Mouse (Mus musculus): ENCODE measurements around the gene St3gal3. TPM values are rescaled to one million over a fixed set of nuclear protein-coding genes. Genes with fewer than 3 reads are reported as not detected.

St3gal3 gene
- polyA plus RNA-seq, 1 experiment from 2014 or later = 6.2 TPM

DNA sequence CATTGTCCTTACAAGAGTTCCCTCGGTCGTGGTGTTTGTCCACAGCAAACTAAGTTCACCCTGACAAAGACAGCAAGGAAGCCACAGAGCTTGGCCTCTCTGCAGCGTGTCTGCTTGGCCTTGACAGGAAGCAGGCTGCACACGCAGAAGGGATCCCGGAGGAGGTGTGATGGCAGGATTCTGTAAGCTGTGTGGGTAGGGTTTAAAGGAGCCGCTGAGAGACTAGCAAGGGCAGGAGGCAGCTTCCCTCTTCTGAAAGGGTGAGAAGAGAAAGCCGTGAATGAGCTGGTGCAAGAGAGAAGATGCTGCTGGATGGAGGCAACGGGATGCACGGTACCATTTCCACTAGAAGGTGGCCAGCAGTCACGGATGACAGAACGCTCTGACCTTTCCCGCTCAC lies 22.1 kb downstream of the St3gal3 start:
- Histone ChIP-seq H3K4me1 (ENCODE audit: control insufficient read depth in 2 of 2, insufficient read depth in 2 of 2, low read length in 2 of 2) (peaks cover 10 to 18% of the 10 kb centered on the region in 2 experiments), H3K36me3 (ENCODE audit: control insufficient read depth, insufficient read depth, low read length) (0 out of 2 replicates have a peak, but pooled peaks cover 3% of the 10 kb centered on the region), H3K4me2 (ENCODE audit: low read length) (no peak overlapping the region), H3K27ac (replicated peaks in 1 of 2; ENCODE audit: control insufficient read depth in 1 of 2, insufficient read depth in 1 of 2, low read depth in 2 of 2, low read length in 2 of 2) (no peak overlapping the region), H3K9ac (ENCODE audit: low read length) (no peak overlapping the region), H3K27me3 (ENCODE audit: control insufficient read depth, insufficient read depth, low read length) (no peaks in the 10 kb centered on the region), H3K4me3 (ENCODE audit: control insufficient read depth in 1 of 2, insufficient read depth in 1 of 2, low read depth in 1 of 2, low read length in 2 of 2) (no peak overlapping the region), H3K9me3 (ENCODE audit: control insufficient read depth, low read length) (0 out of 2 replicates have a peak, but pooled peaks cover 4% of the 10 kb centered on the region)
- no peak for ATAC-seq (ENCODE audit: insufficient number of reproducible peaks, insufficient read depth, low FRiP score, low read depth)
- WGBS = 70% methylated on average over 12 of the region's 12 CpGs

GRCm38 (mm10) chr4:118109649-118110048 lies 25.1 kb downstream of the St3gal3 start:
- peak overlapping the region; percentile 26 for H3K4me2 ChIP-seq (ENCODE audit: low read length)
- no peak for ATAC-seq (ENCODE audit: insufficient number of reproducible peaks, insufficient read depth, low FRiP score, low read depth)
- H3K9ac ChIP-seq (ENCODE audit: low read length) = no peak overlapping the region
- H3K36me3 ChIP-seq (ENCODE audit: control insufficient read depth, insufficient read depth, low read length) = 0 out of 2 replicates have a peak, but pooled peaks cover 3% of the 10 kb centered on the region
- H3K27ac ChIP-seq (replicated peaks in 1 of 2; ENCODE audit: control insufficient read depth in 1 of 2, insufficient read depth in 1 of 2, low read depth in 2 of 2, low read length in 2 of 2) = peak overlapping the region in 1 of 2 experiments; percentile 25; a peak in 1 of 4 replicates
- H3K27me3 ChIP-seq (ENCODE audit: control insufficient read depth, insufficient read depth, low read length) = no peaks in the 10 kb centered on the region
- WGBS = 54% methylated on average over 13 of the region's 13 CpGs
- H3K4me3 ChIP-seq (ENCODE audit: control insufficient read depth in 1 of 2, insufficient read depth in 1 of 2, low read depth in 1 of 2, low read length in 2 of 2) = no peak overlapping the region
- 0 out of 2 replicates have a peak, but pooled peaks cover 4% of the 10 kb centered on the region for H3K9me3 ChIP-seq (ENCODE audit: control insufficient read depth, low read length)
- peaks cover 15 to 32% of the 10 kb centered on the region in 2 experiments for H3K4me1 ChIP-seq (ENCODE audit: control insufficient read depth in 2 of 2, insufficient read depth in 2 of 2, low read length in 2 of 2)

DNA sequence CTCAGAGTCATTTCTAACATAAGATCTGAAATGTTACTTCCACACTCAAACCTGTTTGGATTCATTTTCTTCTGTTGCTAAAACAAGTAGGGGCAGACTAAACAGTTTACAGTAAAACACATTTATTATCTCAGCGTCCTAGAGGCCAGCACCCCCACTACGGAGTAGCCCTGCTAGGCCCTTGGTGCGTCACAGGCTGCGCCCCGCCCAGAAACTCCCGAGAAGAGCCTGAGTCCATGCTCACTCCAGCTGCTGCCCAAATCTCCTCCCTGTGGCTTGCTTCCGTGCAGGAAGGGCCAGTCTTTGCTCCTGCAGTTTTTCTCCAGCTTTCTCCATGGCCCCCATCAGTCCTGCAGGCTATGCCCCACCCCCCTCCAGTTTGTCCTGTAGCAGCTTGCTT lies 25.9 kb downstream of the St3gal3 start:
- 47% methylated on average over 7 of the region's 7 CpGs for WGBS
- Histone ChIP-seq H3K4me3 (ENCODE audit: control insufficient read depth in 1 of 2, insufficient read depth in 1 of 2, low read depth in 1 of 2, low read length in 2 of 2) (no peak overlapping the region), H3K9me3 (ENCODE audit: control insufficient read depth, low read length) (0 out of 2 replicates have a peak, but pooled peaks cover 4% of the 10 kb centered on the region), H3K4me2 (ENCODE audit: low read length) (no peak overlapping the region), H3K4me1 (ENCODE audit: control insufficient read depth in 2 of 2, insufficient read depth in 2 of 2, low read length in 2 of 2) (peaks cover 15 to 32% of the 10 kb centered on the region in 2 experiments), H3K9ac (ENCODE audit: low read length) (no peak overlapping the region), H3K36me3 (ENCODE audit: control insufficient read depth, insufficient read depth, low read length) (0 out of 2 replicates have a peak, but pooled peaks cover 3% of the 10 kb centered on the region), H3K27me3 (ENCODE audit: control insufficient read depth, insufficient read depth, low read length) (no peaks in the 10 kb centered on the region), H3K27ac (replicated peaks in 1 of 2; ENCODE audit: control insufficient read depth in 1 of 2, insufficient read depth in 1 of 2, low read depth in 2 of 2, low read length in 2 of 2) (no peak overlapping the region)
- no peak for ATAC-seq (ENCODE audit: insufficient number of reproducible peaks, insufficient read depth, low FRiP score, low read depth)

DNA sequence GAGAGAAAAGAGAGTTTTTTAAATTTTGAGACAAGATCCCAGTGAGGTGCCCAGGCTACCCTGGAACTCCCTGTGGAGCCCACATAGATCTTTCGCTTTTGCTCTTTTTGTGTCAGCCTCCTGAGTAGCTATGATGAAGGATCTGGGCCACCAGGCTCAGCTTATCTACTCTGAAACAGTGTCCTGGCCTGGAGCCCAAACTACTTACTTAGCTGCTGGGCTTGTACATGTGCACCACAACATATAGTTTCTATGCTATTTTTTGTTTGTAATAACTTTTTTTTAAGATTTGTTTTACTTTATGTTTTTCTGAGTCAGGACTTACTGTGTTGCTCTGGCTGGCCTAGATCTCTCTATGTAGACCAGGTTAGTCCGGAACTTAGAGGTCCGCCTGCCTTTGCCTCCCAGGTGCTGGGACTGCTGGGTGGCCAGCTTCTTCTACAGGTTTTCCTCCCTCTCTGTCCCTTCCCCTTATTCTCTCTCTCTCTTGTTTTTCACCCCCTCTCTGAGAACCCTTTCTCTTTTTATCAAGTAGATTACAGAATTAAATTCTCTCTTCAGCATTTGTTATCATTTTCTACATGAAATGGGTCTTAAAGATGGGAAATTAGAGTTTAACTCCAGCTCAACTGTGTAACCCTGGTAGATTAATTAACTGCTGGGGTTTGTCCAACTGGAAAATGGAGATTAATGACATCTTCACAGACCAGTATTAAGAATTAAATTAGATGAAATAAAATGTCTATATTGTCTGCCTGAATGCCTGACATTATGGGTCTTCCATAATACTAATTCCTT lies 29.3 kb downstream of the St3gal3 start:
- ATAC-seq (ENCODE audit: insufficient number of reproducible peaks, insufficient read depth, low FRiP score, low read depth) = no peak
- Histone ChIP-seq H3K27ac (replicated peaks in 1 of 2; ENCODE audit: control insufficient read depth in 1 of 2, insufficient read depth in 1 of 2, low read depth in 2 of 2, low read length in 2 of 2) (no peak overlapping the region), H3K4me1 (ENCODE audit: control insufficient read depth in 2 of 2, insufficient read depth in 2 of 2, low read length in 2 of 2) (peaks cover 15 to 32% of the 10 kb centered on the region in 2 experiments), H3K9ac (ENCODE audit: low read length) (no peak overlapping the region), H3K9me3 (ENCODE audit: control insufficient read depth, low read length) (0 out of 2 replicates have a peak, but pooled peaks cover 4% of the 10 kb centered on the region), H3K27me3 (ENCODE audit: control insufficient read depth, insufficient read depth, low read length) (no peaks in the 10 kb centered on the region), H3K4me3 (ENCODE audit: control insufficient read depth in 1 of 2, insufficient read depth in 1 of 2, low read depth in 1 of 2, low read length in 2 of 2) (no peak overlapping the region), H3K36me3 (ENCODE audit: control insufficient read depth, insufficient read depth, low read length) (0 out of 2 replicates have a peak, but pooled peaks cover 3% of the 10 kb centered on the region), H3K4me2 (ENCODE audit: low read length) (no peak overlapping the region)
- 71% methylated on average over 3 of the region's 3 CpGs for WGBS

DNA sequence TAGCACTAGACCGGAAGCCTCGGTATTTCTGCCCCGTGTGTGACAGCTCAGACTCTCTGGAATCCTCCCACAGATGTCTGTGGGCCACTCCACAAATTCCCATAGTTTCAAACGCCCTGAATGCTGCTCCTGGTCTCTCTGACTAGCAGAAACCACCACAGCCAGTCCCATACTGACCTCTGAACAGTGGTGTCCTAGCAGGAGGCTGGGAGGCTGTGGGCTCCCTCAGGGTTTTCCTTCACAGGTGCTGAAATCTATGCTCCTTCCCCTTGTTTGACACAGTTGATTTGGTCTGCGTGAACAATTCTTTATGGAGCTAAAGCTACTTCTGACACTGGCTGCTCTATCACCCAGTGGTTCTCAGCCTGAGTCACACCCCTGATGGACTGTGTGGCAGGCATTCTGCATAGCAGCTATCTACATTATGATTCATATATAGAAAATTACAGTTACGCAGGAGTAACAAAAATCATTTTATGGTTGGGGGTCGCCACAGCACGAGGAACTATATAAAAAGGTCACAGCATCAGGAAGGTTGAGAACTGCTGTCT lies 31.4 kb downstream of the St3gal3 start:
- peaks cover 4 to 15% of the 10 kb centered on the region in 2 experiments for H3K4me1 ChIP-seq (ENCODE audit: control insufficient read depth in 2 of 2, insufficient read depth in 2 of 2, low read length in 2 of 2)
- no peak overlapping the region for H3K4me2 ChIP-seq (ENCODE audit: low read length)
- no peak overlapping the region for H3K9ac ChIP-seq (ENCODE audit: low read length)
- no peaks in the 10 kb centered on the region for H3K27me3 ChIP-seq (ENCODE audit: control insufficient read depth, insufficient read depth, low read length)
- H3K4me3 ChIP-seq (ENCODE audit: control insufficient read depth in 1 of 2, insufficient read depth in 1 of 2, low read depth in 1 of 2, low read length in 2 of 2) = no peak overlapping the region
- 0 out of 2 replicates have a peak, but pooled peaks cover 4% of the 10 kb centered on the region for H3K9me3 ChIP-seq (ENCODE audit: control insufficient read depth, low read length)
- H3K27ac ChIP-seq (replicated peaks in 1 of 2; ENCODE audit: control insufficient read depth in 1 of 2, insufficient read depth in 1 of 2, low read depth in 2 of 2, low read length in 2 of 2) = no peak overlapping the region
- H3K36me3 ChIP-seq (ENCODE audit: control insufficient read depth, insufficient read depth, low read length) = 0 out of 2 replicates have a peak, but pooled peaks cover 3% of the 10 kb centered on the region
- no peak for ATAC-seq (ENCODE audit: insufficient number of reproducible peaks, insufficient read depth, low FRiP score, low read depth)
- 60% methylated on average over 8 of the region's 8 CpGs for WGBS

DNA sequence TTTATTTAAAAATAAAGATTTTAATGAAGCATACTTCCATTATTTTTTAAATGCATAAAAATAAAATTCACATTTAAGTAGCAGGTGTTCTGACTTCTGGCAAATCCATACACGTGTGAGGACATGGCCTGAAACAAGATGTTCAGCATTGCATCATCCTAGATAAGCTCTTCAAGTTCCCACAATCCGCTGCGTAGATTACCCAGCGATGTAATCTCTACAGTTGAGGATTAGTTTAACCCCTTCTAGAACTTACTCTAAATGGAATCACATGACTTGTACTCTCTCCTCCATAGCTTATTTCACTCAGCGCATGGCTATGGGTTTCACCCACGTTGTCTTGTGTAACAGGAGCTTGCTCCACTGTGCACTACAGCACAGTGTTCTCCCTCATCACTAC lies 33.2 kb downstream of the St3gal3 start:
- Histone ChIP-seq H3K27ac (replicated peaks in 1 of 2; ENCODE audit: control insufficient read depth in 1 of 2, insufficient read depth in 1 of 2, low read depth in 2 of 2, low read length in 2 of 2) (no peak overlapping the region), H3K36me3 (ENCODE audit: control insufficient read depth, insufficient read depth, low read length) (no peaks in the 10 kb centered on the region), H3K9ac (ENCODE audit: low read length) (no peak overlapping the region), H3K27me3 (ENCODE audit: control insufficient read depth, insufficient read depth, low read length) (no peaks in the 10 kb centered on the region), H3K9me3 (ENCODE audit: control insufficient read depth, low read length) (no peaks in the 10 kb centered on the region), H3K4me3 (ENCODE audit: control insufficient read depth in 1 of 2, insufficient read depth in 1 of 2, low read depth in 1 of 2, low read length in 2 of 2) (no peak overlapping the region), H3K4me2 (ENCODE audit: low read length) (no peak overlapping the region), H3K4me1 (ENCODE audit: control insufficient read depth in 2 of 2, insufficient read depth in 2 of 2, low read length in 2 of 2) (peaks cover 3 to 7% of the 10 kb centered on the region in 2 experiments; a peak in 1 of 4 replicates)
- no peak for ATAC-seq (ENCODE audit: insufficient number of reproducible peaks, insufficient read depth, low FRiP score, low read depth)
- 65% methylated on average over 6 of the region's 6 CpGs for WGBS

- Histone ChIP-seq H3K9me3 (ENCODE audit: control insufficient read depth, low read length) (no peaks in the 10 kb centered on the region), H3K9ac (ENCODE audit: low read length) (no peak overlapping the region), H3K27me3 (ENCODE audit: control insufficient read depth, insufficient read depth, low read length) (no peaks in the 10 kb centered on the region), H3K4me3 (ENCODE audit: control insufficient read depth in 1 of 2, insufficient read depth in 1 of 2, low read depth in 1 of 2, low read length in 2 of 2) (no peak overlapping the region), H3K27ac (replicated peaks in 1 of 2; ENCODE audit: control insufficient read depth in 1 of 2, insufficient read depth in 1 of 2, low read depth in 2 of 2, low read length in 2 of 2) (no peak overlapping the region), H3K4me2 (ENCODE audit: low read length) (no peak overlapping the region), H3K36me3 (ENCODE audit: control insufficient read depth, insufficient read depth, low read length) (no peaks in the 10 kb centered on the region), H3K4me1 (ENCODE audit: control insufficient read depth in 2 of 2, insufficient read depth in 2 of 2, low read length in 2 of 2) (no peaks in the 10 kb centered on the region)
- 81% methylated on average over 8 of the region's 8 CpGs for WGBS
- ATAC-seq (ENCODE audit: insufficient number of reproducible peaks, insufficient read depth, low FRiP score, low read depth) = no peak
Measured at GRCm38 (mm10) chr4:118099637-118100364, 34.9 kb downstream of the St3gal3 start.

All from heart, embryonic 14.5 days (tissue).